In genomic region chr5:127227929-127228595, GRCm38 (mm10) we compare ENCODE assay signal across 11 mouse cellular contexts. TPM values are rescaled to one million over a fixed set of nuclear protein-coding genes. Genes with fewer than 3 reads are reported as not detected.
DNase-seq lines count a peak whose midpoint lies in the region; ATAC-seq and TF ChIP-seq lines count a peak whose summit lies in the region.
"Had no signal": no experiment of that assay in that cellular context is flagged by ENCODE, and none has a peak within 500 bp of the region (broad histone marks: within the 10 kb centered on the region; RNA-seq: fewer than 3 reads in every experiment).

No protein-coding gene starts in this region.

- no peaks in the 10 kb centered on the region for H3K36me3 ChIP-seq in liver, embryonic 11.5 days (ENCODE audit: control insufficient read depth, insufficient read depth, low read length)
- H3K36me3 ChIP-seq in liver, postnatal 0 days (replicated peaks; ENCODE audit: insufficient read depth, low read length), result no peaks in the 10 kb centered on the region
- H3K36me3 ChIP-seq in embryonic facial prominence, embryonic 10.5 days (replicated peaks), result no peaks in the 10 kb centered on the region
- no peaks in the 10 kb centered on the region for H3K36me3 ChIP-seq in hindbrain, embryonic 14.5 days (replicated peaks; ENCODE audit: control insufficient read depth, insufficient read depth)
- H3K36me3 ChIP-seq in neural tube, embryonic 12.5 days, result no peaks in the 10 kb centered on the region
- H3K36me3 ChIP-seq: liver, embryonic 15.5 days had no signal

- no peaks in the 10 kb centered on the region for H3K27me3 ChIP-seq in liver, embryonic 11.5 days (replicated peaks; ENCODE audit: control insufficient read depth, insufficient read depth, low read length)
- no peaks in the 10 kb centered on the region for H3K27me3 ChIP-seq in liver, postnatal 0 days (ENCODE audit: insufficient read depth, low read length)
- H3K27me3 ChIP-seq in embryonic facial prominence, embryonic 10.5 days (replicated peaks; ENCODE audit: low read depth, poor library complexity, severe bottlenecking), result peaks cover 30% of the 10 kb centered on the region
- no peaks in the 10 kb centered on the region for H3K27me3 ChIP-seq in hindbrain, embryonic 14.5 days (ENCODE audit: control insufficient read depth, insufficient read depth, low read length)
- no peaks in the 10 kb centered on the region; the same call in 1 of the 2 replicates for H3K27me3 ChIP-seq in neural tube, embryonic 12.5 days (replicated peaks)
- H3K27me3 ChIP-seq: liver, embryonic 15.5 days; Patski had no signal

- no peak overlapping the region for H3K27ac ChIP-seq in liver, embryonic 11.5 days (ENCODE audit: low read depth, low read length)
- H3K27ac ChIP-seq in liver, postnatal 0 days (ENCODE audit: low read depth), result no peak overlapping the region
- 0 out of 2 replicates have a peak overlapping the region, but pooled peaks have one; percentile 44 for H3K27ac ChIP-seq in embryonic facial prominence, embryonic 10.5 days (replicated peaks)
- H3K27ac ChIP-seq in hindbrain, embryonic 14.5 days, result no peak overlapping the region
- no peak overlapping the region for H3K27ac ChIP-seq in neural tube, embryonic 12.5 days
- H3K27ac ChIP-seq: liver, embryonic 15.5 days had no signal

- H3K4me1 ChIP-seq in liver, embryonic 11.5 days (replicated peaks; ENCODE audit: control insufficient read depth, insufficient read depth, low read length), result no peaks in the 10 kb centered on the region
- H3K4me1 ChIP-seq in liver, postnatal 0 days (ENCODE audit: insufficient read depth), result no peaks in the 10 kb centered on the region
- H3K4me1 ChIP-seq in embryonic facial prominence, embryonic 10.5 days, result peaks cover 14% of the 10 kb centered on the region
- H3K4me1 ChIP-seq in hindbrain, embryonic 14.5 days (replicated peaks; ENCODE audit: control insufficient read depth, insufficient read depth, low read length), result peaks cover 10% of the 10 kb centered on the region
- peaks cover 14% of the 10 kb centered on the region for H3K4me1 ChIP-seq in neural tube, embryonic 12.5 days
- H3K4me1 ChIP-seq: liver, embryonic 15.5 days had no signal

- WGBS in liver, embryonic 11.5 days, result 5% methylated on average over 14 of the region's 14 CpGs
- 6% methylated on average over 14 of the region's 14 CpGs for WGBS in liver, postnatal 0 days (ENCODE audit: insufficient replicate concordance)
- 3% methylated on average over 14 of the region's 14 CpGs for WGBS in embryonic facial prominence, embryonic 10.5 days
- WGBS in hindbrain, embryonic 14.5 days, result 3% methylated on average over 14 of the region's 14 CpGs
- 3% methylated on average over 14 of the region's 14 CpGs for WGBS in neural tube, embryonic 12.5 days

- ATAC-seq in liver, embryonic 11.5 days (replicated peaks; ENCODE audit: low FRiP score), result 0 out of 2 replicates have a peak, but pooled peaks have one; percentile 23
- ATAC-seq in liver, postnatal 0 days, result no peak
- no peak for ATAC-seq in hindbrain, embryonic 14.5 days (ENCODE audit: low FRiP score)
- peak; percentile 77 for ATAC-seq in neural tube, embryonic 12.5 days (ENCODE audit: low FRiP score, low read depth)
- ATAC-seq in inflammation-experienced regulatory T-cells, adult 6 months, result no peak
- ATAC-seq: Patski had no signal

- no peak for TF ChIP-seq EP300 in liver, postnatal 0 days (IDR thresholded peaks at IDR 0.05; ENCODE audit: low read depth)

- no peak for DNase-seq in liver, embryonic 11.5 days (ENCODE audit: low spot score)
- DNase-seq in liver, postnatal 0 days, result no peak
- peak; percentile 51 for DNase-seq in embryonic facial prominence, embryonic 10.5 days (ENCODE audit: low spot score)
- no peak for DNase-seq in hindbrain, embryonic 14.5 days (ENCODE audit: low spot score)
- no peak for DNase-seq in frontal cortex, adult 2 months (ENCODE audit: extremely low spot score in 1 of 2, low spot score in 1 of 2)
- DNase-seq in layer of hippocampus, adult 11-12 months (ENCODE audit: low spot score), result no peak
- DNase-seq: cerebellum, adult 9-11 months had no signal

- no peak overlapping the region for H3K9ac ChIP-seq in liver, embryonic 11.5 days (ENCODE audit: low read depth, low read length)
- H3K9ac ChIP-seq in liver, postnatal 0 days (replicated peaks), result no peak overlapping the region
- H3K9ac ChIP-seq in hindbrain, embryonic 14.5 days, result no peak overlapping the region; the same call in 1 of the 2 replicates
- H3K9ac ChIP-seq in neural tube, embryonic 12.5 days, result 0 out of 2 replicates have a peak overlapping the region, but pooled peaks have one; percentile 6
- H3K9ac ChIP-seq: liver, embryonic 15.5 days had no signal

- H3K4me2 ChIP-seq in liver, embryonic 11.5 days, result peak overlapping the region; percentile 35; the same call in 1 of the 2 replicates
- H3K4me2 ChIP-seq in liver, postnatal 0 days (ENCODE audit: low read depth, low read length), result no peak overlapping the region
- H3K4me2 ChIP-seq in hindbrain, embryonic 14.5 days (replicated peaks), result peak overlapping the region; percentile 44
- peak overlapping the region; percentile 58 for H3K4me2 ChIP-seq in neural tube, embryonic 12.5 days (replicated peaks)
- H3K4me2 ChIP-seq: liver, embryonic 15.5 days had no signal

- no peak for TF ChIP-seq CTCF in liver, postnatal 0 days (IDR thresholded peaks at IDR 0.05; ENCODE audit: low read depth)

- no peak overlapping the region for H3K4me3 ChIP-seq in liver, embryonic 11.5 days (ENCODE audit: low read depth, low read length)
- H3K4me3 ChIP-seq in liver, postnatal 0 days (ENCODE audit: low read depth, low read length), result no peak overlapping the region
- peak overlapping the region; percentile 49 for H3K4me3 ChIP-seq in embryonic facial prominence, embryonic 10.5 days
- H3K4me3 ChIP-seq in hindbrain, embryonic 14.5 days (replicated peaks; ENCODE audit: low read length), result no peak overlapping the region
- peak overlapping the region; percentile 18; the same call in 1 of the 2 replicates for H3K4me3 ChIP-seq in neural tube, embryonic 12.5 days
- H3K4me3 ChIP-seq: liver, embryonic 15.5 days had no signal

- no peaks in the 10 kb centered on the region for H3K9me3 ChIP-seq in liver, embryonic 11.5 days (ENCODE audit: control insufficient read depth, low read length)
- H3K9me3 ChIP-seq in liver, postnatal 0 days (ENCODE audit: low read length), result no peaks in the 10 kb centered on the region
- no peaks in the 10 kb centered on the region for H3K9me3 ChIP-seq in embryonic facial prominence, embryonic 10.5 days
- H3K9me3 ChIP-seq in hindbrain, embryonic 14.5 days (ENCODE audit: control insufficient read depth, low read length), result no peaks in the 10 kb centered on the region
- H3K9me3 ChIP-seq in neural tube, embryonic 12.5 days, result no peaks in the 10 kb centered on the region
- H3K9me3 ChIP-seq: liver, embryonic 15.5 days had no signal

RNA-seq across cellular contexts. Expression of gene Tmem132c, which starts 13.5 kb away (rescaled TPM):
- polyA plus RNA-seq in liver, embryonic 11.5 days (2014; fragmentation: Nextera tagmentation; extraction: Ambion mirVana), result 2.8 and 3.1 TPM in 2 replicates
- polyA plus RNA-seq in liver, postnatal 0 days (2015; fragmentation: Nextera tagmentation; extraction: Ambion mirVana), result 0.02 and 0.04 TPM in 2 replicates
- polyA plus RNA-seq in embryonic facial prominence, embryonic 10.5 days (2016; fragmentation: Nextera tagmentation; extraction: Ambion mirVana), result 29.5 and 35.1 TPM in 2 replicates
- 15.1 and 15.6 TPM in 2 replicates for polyA plus RNA-seq in hindbrain, embryonic 14.5 days (2014; fragmentation: Nextera tagmentation; extraction: Ambion mirVana)
- polyA plus RNA-seq in neural tube, embryonic 12.5 days (2016; fragmentation: Nextera tagmentation; extraction: Ambion mirVana), result 22.1 and 24.5 TPM in 2 replicates
- 2.6 and 2.9 TPM in 2 replicates for polyA plus RNA-seq in frontal cortex, adult 2 months (2012; rRNA removed)
- under 1 TPM in 1 of 3 experiments, not detected in 2; 0.26 TPM for polyA plus RNA-seq in inflammation-experienced regulatory T-cells, adult 6 months (2017; shearing (Covaris generic))
- polyA plus RNA-seq: Patski had no signal

Comparison
In these comparisons a context has a peak if more than half of its experiments do, and no peak if none do; other contexts are left out.
1. ATAC-seq: peak in liver, embryonic 11.5 days (single experiment) and neural tube, embryonic 12.5 days (single experiment); none in liver, postnatal 0 days (single experiment), hindbrain, embryonic 14.5 days (single experiment) and inflammation-experienced regulatory T-cells, adult 6 months (single experiment).
2. H3K4me3 ChIP-seq: peak in embryonic facial prominence, embryonic 10.5 days (single experiment) and neural tube, embryonic 12.5 days (single experiment); none in liver, embryonic 11.5 days (single experiment), liver, postnatal 0 days (single experiment) and hindbrain, embryonic 14.5 days (single experiment).